8 mouse cellular contexts compared by ENCODE assay signal in the genomic region with DNA sequence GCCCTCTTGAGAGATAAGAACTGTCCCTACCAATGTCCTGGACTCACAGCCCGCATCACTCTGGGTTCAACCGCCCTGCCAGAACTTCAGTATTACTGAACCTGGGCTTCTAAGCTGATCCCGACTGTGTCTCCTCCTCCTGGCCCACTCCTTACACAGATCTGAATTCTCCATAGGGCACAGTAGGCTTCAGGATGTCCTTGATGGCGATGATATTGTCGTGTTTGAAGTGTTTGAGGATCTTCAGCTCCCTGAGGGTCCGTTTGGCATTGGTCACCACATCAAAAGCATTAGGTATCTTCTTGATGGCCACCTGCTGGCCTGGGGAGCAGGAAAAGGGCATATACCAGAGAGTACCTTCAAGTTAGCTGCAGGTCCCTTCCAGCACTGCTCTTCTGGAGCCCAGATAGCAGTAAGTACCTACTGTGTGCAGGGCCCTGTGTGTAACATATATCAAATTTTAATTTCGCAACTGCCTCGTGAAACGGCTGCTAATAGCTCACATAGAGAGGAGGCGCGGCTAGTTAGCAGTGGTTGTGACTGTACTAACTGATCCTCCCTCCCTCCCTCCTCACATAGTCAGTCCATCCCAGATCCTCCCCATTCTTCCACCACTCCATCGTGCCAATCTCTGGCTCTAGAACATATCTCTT. TPM values are rescaled to one million over a fixed set of nuclear protein-coding genes. Genes with fewer than 3 reads are reported as not detected.
DNase-seq lines count a peak whose midpoint lies in the region; ATAC-seq and TF ChIP-seq lines count a peak whose summit lies in the region.

No protein-coding gene starts in this region.

- peak overlapping the region; percentile 90 for H3K9ac ChIP-seq in heart, embryonic 13.5 days
- H3K9ac ChIP-seq in MEL (ENCODE audit: control insufficient read depth, low read depth, low read length, poor library complexity, severe bottlenecking): peak overlapping the region; percentile 79
- peak overlapping the region; percentile 58 for H3K9ac ChIP-seq in heart, postnatal 0 days (replicated peaks; ENCODE audit: low read depth, low read length)

- no peaks in the 10 kb centered on the region for H3K9me3 ChIP-seq in heart, embryonic 13.5 days
- no peaks in the 10 kb centered on the region for H3K9me3 ChIP-seq in MEL (replicated peaks; ENCODE audit: insufficient read depth, low read length)
- no peaks in the 10 kb centered on the region for H3K9me3 ChIP-seq in heart, postnatal 0 days (replicated peaks; ENCODE audit: control insufficient read depth, low read length)
- no peaks in the 10 kb centered on the region for H3K9me3 ChIP-seq in midbrain, embryonic 10.5 days (replicated peaks)

- H3K4me3 ChIP-seq in heart, embryonic 13.5 days: peak overlapping the region; percentile 95
- H3K4me3 ChIP-seq in MEL (ENCODE audit: control insufficient read depth in 1 of 2, insufficient read depth in 1 of 2, low read depth in 2 of 2, low read length in 2 of 2): peak overlapping the region; percentile 67 to 94
- peak overlapping the region; percentile 69 for H3K4me3 ChIP-seq in heart, postnatal 0 days (ENCODE audit: low read depth, low read length)
- peak overlapping the region; percentile 86 for H3K4me3 ChIP-seq in midbrain, embryonic 10.5 days

- H3K4me1 ChIP-seq in heart, embryonic 13.5 days: peaks cover 23% of the 10 kb centered on the region
- H3K4me1 ChIP-seq in MEL (ENCODE audit: control insufficient read depth in 1 of 2, insufficient read depth in 2 of 2, low read length in 2 of 2): peaks cover 0 to 27% of the 10 kb centered on the region in 2 experiments
- peaks cover 12% of the 10 kb centered on the region; the same call in 1 of the 2 replicates for H3K4me1 ChIP-seq in heart, postnatal 0 days (ENCODE audit: control insufficient read depth, insufficient read depth)
- H3K4me1 ChIP-seq in midbrain, embryonic 10.5 days: peaks cover 33% of the 10 kb centered on the region

- TF ChIP-seq RAD21 in MEL (IDR thresholded peaks at IDR 0.05; ENCODE audit: low read depth, low read length): no peak

- TF ChIP-seq POLR2A in MEL (IDR thresholded peaks at IDR 0.05; ENCODE audit: control insufficient read depth in 1 of 2, insufficient read depth in 1 of 2, low read depth in 1 of 2, low read length in 2 of 2, poor library complexity in 1 of 2): 0 out of 4 replicates have a peak, but pooled peaks of 1 of the 2 experiments have one; percentile 14

- peaks cover 51% of the 10 kb centered on the region for H3K36me3 ChIP-seq in heart, embryonic 13.5 days
- peaks cover 0 to 26% of the 10 kb centered on the region in 2 experiments; a peak in 3 of 4 replicates for H3K36me3 ChIP-seq in MEL (ENCODE audit: control insufficient read depth in 1 of 2, insufficient read depth in 2 of 2, low read length in 2 of 2)
- peaks cover 41% of the 10 kb centered on the region for H3K36me3 ChIP-seq in heart, postnatal 0 days (replicated peaks; ENCODE audit: control insufficient read depth, insufficient read depth, low read length)
- H3K36me3 ChIP-seq in midbrain, embryonic 10.5 days: peaks cover 52% of the 10 kb centered on the region

- no peak for TF ChIP-seq EP300 in MEL (IDR thresholded peaks at IDR 0.05; ENCODE audit: low read depth in 1 of 2, low read length in 2 of 2)
- TF ChIP-seq EP300 in heart, postnatal 0 days (IDR thresholded peaks at IDR 0.05; ENCODE audit: low read depth): no peak

- H3K4me2 ChIP-seq in heart, embryonic 13.5 days: peak overlapping the region; percentile 95
- peak overlapping the region; percentile 70 for H3K4me2 ChIP-seq in heart, postnatal 0 days (ENCODE audit: low read depth, low read length)

- no peaks in the 10 kb centered on the region for H3K27me3 ChIP-seq in heart, embryonic 13.5 days (replicated peaks)
- no peaks in the 10 kb centered on the region for H3K27me3 ChIP-seq in MEL (ENCODE audit: control insufficient read depth in 1 of 2, insufficient read depth in 2 of 2, low read length in 2 of 2)
- no peaks in the 10 kb centered on the region for H3K27me3 ChIP-seq in heart, postnatal 0 days (ENCODE audit: control insufficient read depth, insufficient read depth, low read length)
- H3K27me3 ChIP-seq in midbrain, embryonic 10.5 days (ENCODE audit: low read depth, poor library complexity, severe bottlenecking): no peaks in the 10 kb centered on the region

- TF ChIP-seq CTCF in MEL (IDR thresholded peaks at IDR 0.05 in 2 of 3, conservative IDR thresholded peaks at IDR 0.05 in 1 of 3; ENCODE audit: control insufficient read depth in 1 of 3, insufficient read depth in 1 of 3, low read depth in 2 of 3, low read length in 3 of 3, poor library complexity in 1 of 3, severe bottlenecking in 1 of 3): no peak
- no peak for TF ChIP-seq CTCF in heart, postnatal 0 days (IDR thresholded peaks at IDR 0.05; ENCODE audit: low read depth)

- H3K27ac ChIP-seq in heart, embryonic 13.5 days (replicated peaks): no peak overlapping the region
- no peak overlapping the region for H3K27ac ChIP-seq in MEL (ENCODE audit: control insufficient read depth, low read depth, low read length)
- H3K27ac ChIP-seq in heart, postnatal 0 days (ENCODE audit: low read depth): peak overlapping the region; percentile 54; the same call in 1 of the 2 replicates
- H3K27ac ChIP-seq in midbrain, embryonic 10.5 days (replicated peaks): peak overlapping the region; percentile 95

- no peak for DNase-seq in heart, adult 18-20 months
- peak; percentile 29 for DNase-seq in MEL (ENCODE audit: low read depth, low spot score)
- no peak for DNase-seq in heart, postnatal 0 days (ENCODE audit: low spot score)
- no peak for DNase-seq in midbrain, embryonic 10.5 days (ENCODE audit: low spot score)
- DNase-seq in yolk sac, embryonic 10.5 days (ENCODE audit: low spot score): no peak
- no peak for DNase-seq in embryo, embryonic 10 days (ENCODE audit: low spot score)
- no peak for DNase-seq in ovary, adult 18-20 months (ENCODE audit: low spot score)

- peaks cover 7% of the 10 kb centered on the region; the same call in 1 of the 2 replicates for H3K79me2 ChIP-seq in MEL (ENCODE audit: control insufficient read depth, insufficient read depth, low read length, poor library complexity)

- no peak for ATAC-seq in heart, embryonic 13.5 days (ENCODE audit: extremely low read depth, insufficient number of reproducible peaks, low FRiP score, low TSS enrichment)
- no peak for ATAC-seq in heart, postnatal 0 days (ENCODE audit: insufficient read depth, low read depth)

- WGBS in heart, embryonic 13.5 days: 66% methylated on average over 12 of the region's 12 CpGs
- WGBS in heart, postnatal 0 days: 62% methylated on average over 12 of the region's 12 CpGs
- 77% methylated on average over 12 of the region's 12 CpGs for WGBS in midbrain, embryonic 10.5 days

TF ChIP-seq in MEL, 35 proteins besides CTCF, POLR2A, EP300 and RAD21:
- TF ChIP-seq ZKSCAN1 (IDR thresholded peaks at IDR 0.05; ENCODE audit: low read depth, low read length) (peak; percentile 82), RCOR1 (IDR thresholded peaks at IDR 0.05; ENCODE audit: low read depth, low read length) (no peak)

RNA-seq across cellular contexts. Expression of a gene that starts 1.3 kb away (rescaled TPM):
- 28.8 and 29.6 TPM in 2 replicates for polyA plus RNA-seq in heart, embryonic 13.5 days (2015; fragmentation: Nextera tagmentation; extraction: Ambion mirVana)
- 1 to 10 TPM; 5.7 to 6.0 TPM for total RNA-seq in heart, adult 18-20 months (2021)
- total RNA-seq in MEL (2012; rRNA removed): 12.6 and 12.7 TPM in 2 replicates
- polyA plus RNA-seq in MEL (2012; ENCODE audit: insufficient read depth in 1 of 2, insufficient read length in 2 of 2, low read depth in 1 of 2, low replicate concordance in 2 of 2, missing spikeins in 1 of 2): 10 to 100 TPM in 1 of 2 experiments, not detected in 1; 25.3 TPM
- total RNA-seq in heart, postnatal 0 days (2014; rRNA removed; ENCODE audit: low replicate concordance): 19.7 and 33.5 TPM in 2 replicates
- polyA plus RNA-seq in heart, postnatal 0 days (2015; fragmentation: Nextera tagmentation; extraction: Ambion mirVana): 12.0 and 12.5 TPM in 2 replicates
- polyA plus RNA-seq in midbrain, embryonic 10.5 days (2016; fragmentation: Nextera tagmentation; extraction: Ambion mirVana): 89.2 and 94.6 TPM in 2 replicates

RNA-seq across cellular contexts. Expression of a gene that starts 7.6 kb away (rescaled TPM):
- 114 and 126 TPM in 2 replicates for polyA plus RNA-seq in heart, embryonic 13.5 days (2015; fragmentation: Nextera tagmentation; extraction: Ambion mirVana)
- 10 to 100 TPM; 12.5 to 13.3 TPM for total RNA-seq in heart, adult 18-20 months (2021)
- total RNA-seq in MEL (2012; rRNA removed): not detected in 2 replicates
- polyA plus RNA-seq in MEL (2012; ENCODE audit: insufficient read depth in 1 of 2, insufficient read length in 2 of 2, low read depth in 1 of 2, low replicate concordance in 2 of 2, missing spikeins in 1 of 2): not detected
- total RNA-seq in heart, postnatal 0 days (2014; rRNA removed; ENCODE audit: low replicate concordance): 34.1 and 54.5 TPM in 2 replicates
- polyA plus RNA-seq in heart, postnatal 0 days (2015; fragmentation: Nextera tagmentation; extraction: Ambion mirVana): 39.1 and 51.0 TPM in 2 replicates
- polyA plus RNA-seq in midbrain, embryonic 10.5 days (2016; fragmentation: Nextera tagmentation; extraction: Ambion mirVana): 38.4 and 59.9 TPM in 2 replicates

RNA-seq across cellular contexts. Expression of a gene that starts 12.1 kb away (rescaled TPM):
- 13.6 and 14.2 TPM in 2 replicates for polyA plus RNA-seq in heart, embryonic 13.5 days (2015; fragmentation: Nextera tagmentation; extraction: Ambion mirVana)
- total RNA-seq in heart, adult 18-20 months (2021): 1 to 10 TPM; 6.3 to 7.5 TPM
- 27.2 and 29.5 TPM in 2 replicates for total RNA-seq in MEL (2012; rRNA removed)
- polyA plus RNA-seq in MEL (2012; ENCODE audit: insufficient read depth in 1 of 2, insufficient read length in 2 of 2, low read depth in 1 of 2, low replicate concordance in 2 of 2, missing spikeins in 1 of 2): 10 to 100 TPM in 1 of 2 experiments, not detected in 1; 22.5 TPM
- 11.6 and 34.6 TPM in 2 replicates for total RNA-seq in heart, postnatal 0 days (2014; rRNA removed; ENCODE audit: low replicate concordance)
- polyA plus RNA-seq in heart, postnatal 0 days (2015; fragmentation: Nextera tagmentation; extraction: Ambion mirVana): 6.5 TPM in 2 replicates
- 52.5 and 56.0 TPM in 2 replicates for polyA plus RNA-seq in midbrain, embryonic 10.5 days (2016; fragmentation: Nextera tagmentation; extraction: Ambion mirVana)

RNA-seq across cellular contexts. Expression of a gene that starts 38.9 kb away (rescaled TPM):
- 0.33 and 0.52 TPM in 2 replicates for polyA plus RNA-seq in heart, embryonic 13.5 days (2015; fragmentation: Nextera tagmentation; extraction: Ambion mirVana)
- under 1 TPM in 1 of 2 experiments, not detected in 1; 0.15 TPM for total RNA-seq in heart, adult 18-20 months (2021)
- total RNA-seq in MEL (2012; rRNA removed): not detected in 2 replicates
- polyA plus RNA-seq in MEL (2012; ENCODE audit: insufficient read depth in 1 of 2, insufficient read length in 2 of 2, low read depth in 1 of 2, low replicate concordance in 2 of 2, missing spikeins in 1 of 2): not detected
- total RNA-seq in heart, postnatal 0 days (2014; rRNA removed; ENCODE audit: low replicate concordance): 0.38 and 0.39 TPM in 2 replicates
- 0.11 TPM in 1 of 2 replicates, not detected in the other for polyA plus RNA-seq in heart, postnatal 0 days (2015; fragmentation: Nextera tagmentation; extraction: Ambion mirVana)
- polyA plus RNA-seq in midbrain, embryonic 10.5 days (2016; fragmentation: Nextera tagmentation; extraction: Ambion mirVana): 0.42 and 0.66 TPM in 2 replicates

Comparison
In these comparisons a context has a peak if more than half of its experiments do, and no peak if none do; other contexts are left out.
1. H3K27ac ChIP-seq: peak in heart, postnatal 0 days (single experiment) and midbrain, embryonic 10.5 days (single experiment); none in heart, embryonic 13.5 days (single experiment) and MEL (single experiment).
2. RNA of a gene that starts 7.6 kb away (polyA plus RNA-seq): 114 to 126 TPM in heart, embryonic 13.5 days, 39.1 to 51.0 TPM in heart, postnatal 0 days and 38.4 to 59.9 TPM in midbrain, embryonic 10.5 days; not detected in MEL; every median in the first group is over 10 times any median in the second.
3. Peak in every context shown above with its lines, with median percentiles within 50 percentile points of each other: H3K4me3 ChIP-seq and H3K9ac ChIP-seq.